In the genomic region with DNA sequence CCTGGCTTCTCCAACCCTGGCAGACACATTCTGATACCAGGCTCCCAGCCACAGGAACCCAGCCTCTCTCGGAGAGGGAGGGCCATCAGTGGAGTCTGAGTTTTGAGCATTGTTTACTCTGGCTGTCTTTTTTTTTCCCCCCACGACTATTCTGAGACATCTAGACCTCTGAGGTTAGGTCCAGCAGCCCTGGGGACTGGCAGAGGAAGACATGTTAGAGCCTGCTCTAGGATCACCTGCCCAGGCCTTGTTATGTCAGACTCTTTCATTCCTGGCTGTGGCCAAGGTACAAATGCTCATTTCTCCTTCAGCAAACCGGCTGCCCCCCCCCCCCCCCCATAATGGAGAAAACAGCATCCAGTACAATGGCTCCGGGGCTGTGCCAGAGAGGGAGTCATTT, we compare ENCODE assay signal across 31 mouse cellular contexts.
"Had no signal": no experiment of that assay in that cellular context is flagged by ENCODE, and none has a peak within 500 bp of the region (broad histone marks: within the 10 kb centered on the region; RNA-seq: fewer than 3 reads in every experiment).

No protein-coding gene starts in this region.

- H3K36me3 ChIP-seq: limb, embryonic 10.5 days; limb, embryonic 12.5 days; limb, embryonic 13.5 days; limb, embryonic 15.5 days; liver, embryonic 12.5 days; liver, embryonic 13.5 days; liver, embryonic 15.5 days; lung, embryonic 15.5 days; midbrain, embryonic 10.5 days; midbrain, embryonic 12.5 days; midbrain, embryonic 13.5 days; midbrain, embryonic 15.5 days had no signal

- H3K27me3 ChIP-seq: limb, embryonic 12.5 days; limb, embryonic 13.5 days; limb, embryonic 15.5 days; liver, embryonic 12.5 days; liver, embryonic 13.5 days; liver, embryonic 15.5 days; lung, embryonic 15.5 days; megakaryocyte, embryonic 14.5 days; midbrain, embryonic 12.5 days; midbrain, embryonic 13.5 days; midbrain, embryonic 15.5 days had no signal

- ATAC-seq: liver, embryonic 12.5 days; liver, postnatal 0 days; lung, postnatal 0 days; midbrain, embryonic 13.5 days; midbrain, embryonic 15.5 days; midbrain, embryonic 16.5 days had no signal

- H3K9me3 ChIP-seq: limb, embryonic 10.5 days; limb, embryonic 12.5 days; limb, embryonic 13.5 days; limb, embryonic 15.5 days; liver, embryonic 12.5 days; liver, embryonic 13.5 days; liver, embryonic 15.5 days; lung, embryonic 15.5 days; midbrain, embryonic 10.5 days; midbrain, embryonic 12.5 days; midbrain, embryonic 13.5 days; midbrain, embryonic 15.5 days had no signal

- H3K4me2 ChIP-seq: limb, embryonic 12.5 days; limb, embryonic 13.5 days; limb, embryonic 15.5 days; liver, embryonic 11.5 days; liver, embryonic 12.5 days; liver, embryonic 13.5 days; liver, embryonic 15.5 days; lung, embryonic 14.5 days; lung, embryonic 15.5 days; midbrain, embryonic 11.5 days; midbrain, embryonic 12.5 days; midbrain, embryonic 13.5 days; midbrain, embryonic 15.5 days had no signal

- H3K9ac ChIP-seq: limb, embryonic 12.5 days; limb, embryonic 13.5 days; limb, embryonic 15.5 days; liver, embryonic 12.5 days; liver, embryonic 13.5 days; liver, embryonic 14.5 days; liver, embryonic 15.5 days; liver, postnatal 0 days; lung, embryonic 14.5 days; lung, embryonic 15.5 days; midbrain, embryonic 12.5 days; midbrain, embryonic 13.5 days; midbrain, embryonic 15.5 days had no signal

- H3K27ac ChIP-seq: limb, embryonic 10.5 days; limb, embryonic 12.5 days; limb, embryonic 13.5 days; limb, embryonic 15.5 days; liver, embryonic 12.5 days; liver, embryonic 13.5 days; liver, embryonic 14.5 days; liver, embryonic 15.5 days; lung, embryonic 15.5 days; macrophage; midbrain, embryonic 10.5 days; midbrain, embryonic 12.5 days; midbrain, embryonic 13.5 days; midbrain, embryonic 15.5 days had no signal

- DNase-seq: left cerebral cortex, postnatal 4 days; liver; liver, embryonic 13.5 days; liver, postnatal 0 days; lung, adult 18-20 months; lung, adult 2 months; lung, embryonic 14.5 days; lung, postnatal 10 days; lung, postnatal 14 days; lung, postnatal 36 days; lung, postnatal 4 days; midbrain, embryonic 14.5 days had no signal

- H3K4me1 ChIP-seq: limb, embryonic 13.5 days; limb, embryonic 15.5 days; liver, embryonic 12.5 days; liver, embryonic 13.5 days; liver, embryonic 15.5 days; lung, embryonic 15.5 days; megakaryocyte, embryonic 14.5 days; midbrain, embryonic 12.5 days had no signal

- H3K4me3 ChIP-seq: limb, embryonic 10.5 days; limb, embryonic 12.5 days; limb, embryonic 13.5 days; limb, embryonic 15.5 days; liver, embryonic 12.5 days; liver, embryonic 13.5 days; liver, embryonic 15.5 days; lung, embryonic 15.5 days; megakaryocyte, embryonic 14.5 days; midbrain, embryonic 10.5 days; midbrain, embryonic 12.5 days; midbrain, embryonic 13.5 days; midbrain, embryonic 15.5 days; myocyte had no signal
